Mouse (Mus musculus) heart, adult 2 months (tissue): Measurements from ENCODE around the gene Srsf9. TPM values are rescaled to one million over a fixed set of nuclear protein-coding genes. Genes with fewer than 3 reads are reported as not detected.

Experiments used
- DNase-seq, 2 experiments: peaks; one replicate each; pipeline ENCODE4 v3.0.0; 2021
- H3K27ac ChIP-seq: fragments of 200-600 bp; 2 replicates; pipeline ENCODE4 v1.8.1; 2022
- H3K27me3 ChIP-seq: fragments of 200-500 bp; 2 replicates; pipeline ENCODE4 v1.6.1; 2012; ENCODE audit warnings: mild to moderate bottlenecking, low read length, inconsistent platforms, mixed read lengths; ENCODE audit not compliant: control insufficient read depth, insufficient read depth
- H3K36me3 ChIP-seq: fragments of 200-500 bp; 2 replicates; pipeline ENCODE4 v1.6.1; 2012; ENCODE audit warnings: low read length, inconsistent platforms; ENCODE audit not compliant: control insufficient read depth, insufficient read depth
- H3K4me1 ChIP-seq: fragments of 200-500 bp; 2 replicates; pipeline ENCODE4 v1.6.1; 2011; ENCODE audit warnings: low read length; ENCODE audit not compliant: control insufficient read depth, insufficient read depth
- H3K4me3 ChIP-seq: fragments of 200-600 bp; 2 replicates; pipeline ENCODE4 v1.8.1; 2022
- H3K79me2 ChIP-seq: fragments of 200-500 bp; replicated peaks from 2 replicates; pipeline ENCODE4 v1.6.1; 2012; ENCODE audit warnings: mild to moderate bottlenecking, inconsistent platforms, low read length, moderate library complexity, mixed read lengths; ENCODE audit not compliant: control insufficient read depth, insufficient read depth
- H3K9ac ChIP-seq: fragments of 200-500 bp; 2 replicates; pipeline ENCODE4 v1.6.1; 2012; ENCODE audit warnings: low read depth, mild to moderate bottlenecking, control low read depth, inconsistent platforms, low read length, mixed read lengths
- CTCF ChIP-seq: fragments of 200-600 bp; IDR thresholded peaks from 2 replicates; pipeline ENCODE4 v1.8.1; 2022; ENCODE audit warnings: antibody characterized with exemption, mild to moderate bottlenecking, moderate library complexity
- EP300 ChIP-seq: fragments of 200-500 bp; IDR thresholded peaks from 2 replicates; pipeline ENCODE4 v1.6.1; 2011; ENCODE audit warnings: low read depth, low read length, control low read depth; ENCODE audit not compliant: insufficient read depth
- POLR2A ChIP-seq: fragments of 200-500 bp; IDR thresholded peaks from 2 replicates; pipeline ENCODE4 v1.6.1; 2011; ENCODE audit warnings: mild to moderate bottlenecking, low read depth, low read length, control low read depth; ENCODE audit not compliant: insufficient read depth
- WGBS: fragments of 180-500 bp; shearing (Covaris S2); methylation state at CpG from one replicate; pipeline ENCODE4 v1.1.7; 2018; 5-methylcytosine and 5-hydroxymethylcytosine counted together
- intact Hi-C: fragments of 180-260 bp; cut with DNase I; formaldehyde crosslinking; loops from one replicate; pipeline ENCODE4 v1.15.1; 2025
- polyA plus RNA-seq: library from polyadenylated mRNA; depleted of rRNA; stranded (reverse); fragments of >200 nt; gene quantifications from 2 replicates; pipeline ENCODE4 v1.2.3, GENCODE M21; 2012
- total RNA-seq, 2 experiments: library from RNA; stranded (reverse); gene quantifications; 2 replicates each; pipeline ENCODE4 v1.2.3; 2021

Srsf9 gene
- total and polyA plus RNA-seq, 3 experiments = 11.8 to 16.1 (median 14.9) TPM

DNA sequence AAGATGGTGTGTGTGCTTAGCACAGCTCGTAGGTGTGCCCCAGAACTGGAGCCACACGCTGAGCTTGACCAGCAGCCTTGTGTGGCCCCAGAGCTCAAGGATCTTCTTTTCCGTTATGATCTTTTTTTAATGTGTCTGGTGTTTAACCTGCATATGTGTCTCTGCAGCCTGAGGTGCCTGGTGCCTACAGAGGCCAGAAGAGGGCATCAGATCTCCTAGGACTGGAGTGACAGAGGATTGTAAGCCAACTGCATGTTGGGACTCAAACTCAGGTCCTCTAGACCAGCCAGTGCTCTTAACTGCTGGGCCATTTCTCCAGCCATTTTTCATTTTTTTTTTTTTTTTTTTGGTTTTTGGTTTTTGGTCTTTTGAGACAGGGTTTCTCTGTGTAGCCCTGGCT, 42.2 kb upstream of the Srsf9 start:
- Histone ChIP-seq H3K4me3 (no peak overlapping the region), H3K36me3 (no peaks in the 10 kb centered on the region), H3K27ac (no peak overlapping the region), H3K79me2 (peaks cover 2% of the 10 kb centered on the region), H3K4me1 (peaks cover 4% of the 10 kb centered on the region; the same call in 1 of the 2 replicates), H3K9ac (no peak overlapping the region), H3K27me3 (no peaks in the 10 kb centered on the region)
- DNase-seq = no peak
- 89% methylated on average over 3 of the region's 3 CpGs for WGBS
- intact Hi-C loops = loop anchor here (5.0 kb wide), 1 partner anchor 58 kb away; the partner anchor contains the start of genes Gatc and Triap1
- peak; percentile 49 for TF ChIP-seq CTCF
- TF ChIP-seq POLR2A = no peak

DNA sequence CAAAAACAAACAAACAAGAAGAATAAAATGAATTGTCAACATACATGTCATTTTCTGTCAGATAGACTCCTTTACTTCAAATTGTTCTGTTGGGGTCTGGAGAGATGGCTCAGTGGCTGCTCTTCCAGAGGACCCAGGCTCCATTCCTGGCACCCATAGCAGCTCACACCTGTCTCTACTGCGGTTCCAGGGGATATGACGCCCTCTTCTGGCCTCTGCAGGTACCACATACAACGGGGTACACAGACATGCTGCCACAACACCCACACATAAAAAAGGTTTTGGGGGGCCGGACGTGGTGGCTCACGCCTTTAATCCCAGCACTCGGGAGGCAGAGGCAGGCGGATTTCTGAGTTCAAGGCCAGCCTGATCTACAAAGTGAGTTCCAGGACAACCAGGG, 32.8 kb upstream of the Srsf9 start:
- Histone ChIP-seq H3K27me3 (no peaks in the 10 kb centered on the region), H3K4me3 (no peak overlapping the region), H3K27ac (no peak overlapping the region), H3K9ac (no peak overlapping the region), H3K4me1 (peaks cover 2% of the 10 kb centered on the region; the same call in 1 of the 2 replicates), H3K79me2 (no peaks in the 10 kb centered on the region), H3K36me3 (peaks cover 9% of the 10 kb centered on the region)
- intact Hi-C loops = loop anchor here (5.0 to 10.0 kb wide), 2 partner anchors 47 to 151 kb away; no protein-coding TSS in a partner anchor
- no peak for DNase-seq
- TF ChIP-seq CTCF (peak; percentile 40), POLR2A (no peak), EP300 (no peak)
- 93% methylated on average over 8 of the region's 8 CpGs for WGBS

DNA sequence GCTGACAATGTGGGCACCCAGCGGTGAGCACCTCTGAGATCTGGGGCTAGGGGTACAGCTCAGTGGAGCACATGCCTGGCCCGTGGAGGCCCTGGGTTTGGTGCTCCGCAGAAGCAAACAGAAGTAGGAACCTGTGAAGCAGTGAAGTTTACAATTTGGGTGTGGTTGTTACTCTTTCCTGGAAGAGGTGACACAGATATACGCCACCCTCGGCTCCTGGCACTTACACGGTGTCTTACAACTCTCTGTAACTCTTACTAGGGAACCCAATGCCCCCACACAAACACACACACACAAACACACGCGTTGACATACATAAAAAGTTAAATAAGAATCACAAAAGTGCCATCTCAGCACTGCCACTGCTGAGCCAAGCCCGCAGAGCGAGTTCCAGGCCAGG, 30.6 kb upstream of the Srsf9 start:
- TF ChIP-seq EP300 (no peak), POLR2A (no peak), CTCF (no peak)
- no peak for DNase-seq
- Histone ChIP-seq H3K36me3 (peaks cover 12% of the 10 kb centered on the region), H3K9ac (no peak overlapping the region), H3K4me1 (peaks cover 2% of the 10 kb centered on the region; the same call in 1 of the 2 replicates), H3K79me2 (no peaks in the 10 kb centered on the region), H3K27me3 (no peaks in the 10 kb centered on the region), H3K4me3 (no peak overlapping the region), H3K27ac (no peak overlapping the region)
- WGBS = 79% methylated on average over 10 of the region's 10 CpGs
- intact Hi-C loops = loop anchor here (10.0 kb wide), 1 partner anchor 148 kb away; no protein-coding TSS in a partner anchor

DNA sequence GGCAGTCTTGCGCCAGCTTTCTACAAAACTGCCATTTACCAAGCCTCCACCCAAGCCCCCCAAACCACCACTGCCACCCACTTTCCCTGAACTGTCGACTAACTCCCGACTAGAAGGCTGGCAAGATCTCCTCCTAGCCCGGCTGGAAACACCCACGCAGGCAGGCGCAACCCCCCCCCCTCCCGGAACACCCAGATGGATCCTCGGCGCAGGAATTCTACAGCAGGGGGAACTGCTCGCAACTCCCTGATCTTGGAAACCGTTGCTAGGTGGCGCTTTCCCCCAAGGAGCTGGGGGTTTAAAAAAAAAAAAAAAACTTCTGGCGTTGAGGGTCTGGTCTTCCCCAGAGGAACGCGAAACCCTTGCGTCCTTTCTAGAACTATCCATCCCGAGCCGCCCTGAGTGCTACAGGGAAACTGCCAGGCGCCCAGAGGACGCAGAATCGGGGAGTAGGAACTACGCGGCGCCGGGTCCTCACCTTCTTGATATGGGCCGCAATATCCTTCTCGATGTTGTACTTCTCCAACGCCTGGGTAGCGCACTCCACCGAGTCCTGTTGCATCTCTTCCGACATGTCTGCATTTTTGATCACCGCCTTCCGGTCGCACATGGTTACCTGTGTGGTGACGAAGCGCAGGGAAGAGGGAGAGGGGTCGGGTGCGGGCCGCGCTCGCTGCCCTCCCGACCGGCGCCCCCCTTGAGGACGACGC, 26.8 kb upstream of the Srsf9 start:
- Histone ChIP-seq H3K27ac (peak overlapping the region; percentile 89), H3K27me3 (no peaks in the 10 kb centered on the region), H3K4me1 (peaks cover 2% of the 10 kb centered on the region; the same call in 1 of the 2 replicates), H3K9ac (peak overlapping the region; percentile 94), H3K4me3 (peak overlapping the region; percentile 96), H3K79me2 (no peaks in the 10 kb centered on the region), H3K36me3 (peaks cover 12% of the 10 kb centered on the region)
- WGBS = 1% methylated on average over 46 of the region's 46 CpGs
- TF ChIP-seq CTCF = peak; percentile 45
- TF ChIP-seq EP300 = no peak
- DNase-seq = peak in 1 of 2 experiments; percentile 72
- intact Hi-C loops = loop anchor here (2.0 kb wide), 5 partner anchors 19 to 49 kb away; partner anchors contain the start of genes Cox6a1, Rnf10 and Srsf9

DNA sequence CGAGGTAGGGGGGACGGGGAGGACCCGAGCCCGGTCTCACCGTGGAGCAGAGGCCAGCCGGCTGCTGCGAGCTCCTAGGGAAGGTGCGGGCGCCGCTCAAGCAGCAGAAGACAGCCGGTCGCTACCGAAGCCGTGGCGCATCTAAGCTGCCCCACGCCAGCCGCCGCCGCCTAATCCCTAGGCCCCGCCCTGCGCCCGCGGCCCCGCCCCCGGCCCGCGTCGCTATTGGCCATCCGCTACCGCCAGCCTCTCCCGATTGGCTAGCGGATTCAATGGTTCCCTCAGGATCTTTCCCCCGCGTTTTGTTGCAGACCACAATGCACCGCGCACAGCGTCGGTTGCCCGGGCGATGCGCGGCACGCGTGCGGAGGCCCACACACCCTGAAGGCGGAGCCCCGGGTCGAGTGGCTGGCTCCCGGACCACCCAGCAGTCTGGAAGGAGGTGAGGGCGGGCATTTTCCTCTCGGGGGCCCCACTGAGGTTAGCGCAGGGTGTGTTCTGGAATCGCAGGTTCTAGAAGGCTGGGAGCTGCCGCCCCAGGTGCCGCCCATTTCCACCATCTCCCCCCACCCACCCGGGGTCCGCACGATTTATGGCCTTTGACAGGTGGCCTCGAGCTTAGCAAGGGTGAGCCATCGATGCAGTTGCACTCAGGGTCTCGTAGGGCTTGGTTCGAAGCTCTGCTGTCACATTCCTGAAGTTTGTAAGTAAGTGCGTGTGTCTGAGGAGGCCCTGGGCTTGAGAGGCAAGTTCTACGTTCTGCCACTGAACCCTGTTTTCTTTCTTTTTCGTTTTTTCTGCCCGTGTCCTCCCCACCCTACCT, 26.0 kb upstream of the Srsf9 start, which contains the start of gene Dynll1:
Dynll1 (minus strand) TSS at position 208 of the 823 bp plus-strand sequence.
- peak; percentile 99 to 100 for DNase-seq
- Histone ChIP-seq H3K27ac (peak within 1 kb of the TSS; percentile 89), H3K27me3 (no peaks in the 10 kb centered on the region), H3K79me2 (no peaks in the 10 kb centered on the region), H3K4me3 (peak within 1 kb of the TSS; percentile 96), H3K36me3 (peaks cover 12% of the 10 kb centered on the region), H3K4me1 (peaks cover 2% of the 10 kb centered on the region; the same call in 1 of the 2 replicates), H3K9ac (peak within 1 kb of the TSS; percentile 94)
- TF ChIP-seq POLR2A (peak; percentile 89), EP300 (peak; percentile 87; the same call in 1 of the 2 replicates), CTCF (no peak)
- intact Hi-C loops = loop anchor here (2.0 kb wide), 5 partner anchors 18 to 48 kb away; partner anchors contain the start of genes Cox6a1, Rnf10 and Srsf9
- WGBS = 1% methylated on average over 64 of the region's 66 CpGs
